In genomic region chr5:125378919-125379318, GRCm38 (mm10) we compare ENCODE assay signal across 15 mouse cellular contexts. TPM values are rescaled to one million over a fixed set of nuclear protein-coding genes. Genes with fewer than 3 reads are reported as not detected.
DNase-seq lines count a peak whose midpoint lies in the region; ATAC-seq and TF ChIP-seq lines count a peak whose summit lies in the region.
"Had no signal": no experiment of that assay in that cellular context is flagged by ENCODE, and none has a peak within 500 bp of the region (broad histone marks: within the 10 kb centered on the region; RNA-seq: fewer than 3 reads in every experiment).

No protein-coding gene starts in this region.

- no peak overlapping the region for H3K4me2 ChIP-seq in lung, embryonic 14.5 days
- H3K4me2 ChIP-seq: neural tube, embryonic 12.5 days; stomach, embryonic 15.5 days had no signal

- H3K4me1 ChIP-seq in kidney, adult 2 months (ENCODE audit: control insufficient read depth, insufficient read depth, low read length) = no peaks in the 10 kb centered on the region; the same call in 1 of the 2 replicates
- H3K4me1 ChIP-seq in lung, embryonic 14.5 days (ENCODE audit: insufficient read depth) = no peaks in the 10 kb centered on the region
- no peaks in the 10 kb centered on the region for H3K4me1 ChIP-seq in limb, embryonic 10.5 days
- H3K4me1 ChIP-seq: neural tube, embryonic 12.5 days; stomach, embryonic 15.5 days had no signal

- H3K27ac ChIP-seq in kidney, adult 2 months (ENCODE audit: insufficient read depth, low read depth, low read length) = no peak overlapping the region
- no peak overlapping the region for H3K27ac ChIP-seq in lung, embryonic 14.5 days (ENCODE audit: low read depth)
- no peak overlapping the region for H3K27ac ChIP-seq in limb, embryonic 10.5 days
- H3K27ac ChIP-seq: hindbrain, embryonic 10.5 days; neural tube, embryonic 12.5 days; stomach, embryonic 15.5 days had no signal

- H3K36me3 ChIP-seq in kidney, adult 2 months (ENCODE audit: control insufficient read depth, insufficient read depth, low read length) = peaks cover 2% of the 10 kb centered on the region; the same call in 1 of the 2 replicates
- peaks cover 5% of the 10 kb centered on the region for H3K36me3 ChIP-seq in lung, embryonic 14.5 days (ENCODE audit: insufficient read depth)
- H3K36me3 ChIP-seq in limb, embryonic 10.5 days = peaks cover 4% of the 10 kb centered on the region; the same call in 1 of the 2 replicates
- H3K36me3 ChIP-seq: neural tube, embryonic 12.5 days; stomach, embryonic 15.5 days had no signal

- WGBS in kidney, adult 2 months = 56% methylated on average over 5 of the region's 5 CpGs
- 79% methylated on average over 5 of the region's 5 CpGs for WGBS in lung, embryonic 14.5 days
- WGBS in limb, embryonic 10.5 days = 88% methylated on average over 5 of the region's 5 CpGs

- H3K27me3 ChIP-seq in kidney, adult 2 months (replicated peaks; ENCODE audit: control insufficient read depth, insufficient read depth, low read length) = no peaks in the 10 kb centered on the region
- H3K27me3 ChIP-seq in lung, embryonic 14.5 days (ENCODE audit: insufficient read depth, low read length) = no peaks in the 10 kb centered on the region
- no peaks in the 10 kb centered on the region for H3K27me3 ChIP-seq in limb, embryonic 10.5 days (ENCODE audit: low read depth, poor library complexity, severe bottlenecking)
- H3K27me3 ChIP-seq: neural tube, embryonic 12.5 days; stomach, embryonic 15.5 days had no signal

- DNase-seq in kidney, adult 2 months = no peak
- DNase-seq in kidney, adult 18-20 months = no peak
- peak; percentile 21 for DNase-seq in lung, embryonic 14.5 days
- no peak for DNase-seq in lung, postnatal 10 days
- peak; percentile 56 for DNase-seq in NIH3T3 (ENCODE audit: low read depth)
- DNase-seq in limb, embryonic 10.5 days (ENCODE audit: low spot score) = no peak
- DNase-seq in cerebellum, postnatal 10 days = no peak
- DNase-seq: cerebellum, postnatal 14 days; gastrocnemius, postnatal 25 days; layer of hippocampus, adult 9-11 months; spleen, adult 18-20 months had no signal

- TF ChIP-seq CTCF in kidney, adult 2 months (conservative IDR thresholded peaks at IDR 0.05; ENCODE audit: insufficient read depth, insufficient read length, low read depth, low read length) = peak; percentile 58
- TF ChIP-seq CTCF in lung, embryonic 14.5 days (IDR thresholded peaks at IDR 0.05; ENCODE audit: low read depth) = peak; percentile 33

- no peak overlapping the region for H3K4me3 ChIP-seq in kidney, adult 2 months (ENCODE audit: insufficient read depth, low read depth, low read length)
- no peak overlapping the region for H3K4me3 ChIP-seq in lung, embryonic 14.5 days (ENCODE audit: low read depth, low read length)
- no peak overlapping the region for H3K4me3 ChIP-seq in limb, embryonic 10.5 days
- H3K4me3 ChIP-seq: hindbrain, embryonic 10.5 days; neural tube, embryonic 12.5 days; stomach, embryonic 15.5 days had no signal

- ATAC-seq in lung, embryonic 14.5 days (ENCODE audit: insufficient read depth) = no peak
- ATAC-seq: activated CD4-positive, CD25-positive, alpha-beta regulatory T cell, adult 4 months had no signal

- no peak overlapping the region for H3K9ac ChIP-seq in lung, embryonic 14.5 days
- H3K9ac ChIP-seq: neural tube, embryonic 12.5 days; stomach, embryonic 15.5 days had no signal

- no peaks in the 10 kb centered on the region for H3K9me3 ChIP-seq in lung, embryonic 14.5 days (ENCODE audit: low read depth, low read length)
- no peaks in the 10 kb centered on the region for H3K9me3 ChIP-seq in limb, embryonic 10.5 days (replicated peaks)
- H3K9me3 ChIP-seq: hindbrain, embryonic 10.5 days; neural tube, embryonic 12.5 days; stomach, embryonic 15.5 days had no signal

- no peak for TF ChIP-seq POLR2A in kidney, adult 2 months (IDR thresholded peaks at IDR 0.05; ENCODE audit: low read depth, low read length)

RNA-seq across cellular contexts. Expression of gene Gm10382, which starts 10.2 kb away (rescaled TPM):
- polyA plus RNA-seq in kidney, adult 2 months (2012; rRNA removed) = 0.33 and 0.58 TPM in 2 replicates
- polyA plus RNA-seq in lung, embryonic 14.5 days (2014; fragmentation: Nextera tagmentation; extraction: Ambion mirVana) = 0.45 and 0.46 TPM in 2 replicates
- 0.44 and 0.54 TPM in 2 replicates for polyA plus RNA-seq in limb, embryonic 10.5 days (2016; fragmentation: Nextera tagmentation; extraction: Ambion mirVana)

RNA-seq across cellular contexts. Expression of gene Ubc, which starts 11.1 kb away (rescaled TPM):
- 1,123 and 1,352 TPM in 2 replicates for polyA plus RNA-seq in kidney, adult 2 months (2012; rRNA removed)
- 1,057 and 1,103 TPM in 2 replicates for polyA plus RNA-seq in lung, embryonic 14.5 days (2014; fragmentation: Nextera tagmentation; extraction: Ambion mirVana)
- polyA plus RNA-seq in limb, embryonic 10.5 days (2016; fragmentation: Nextera tagmentation; extraction: Ambion mirVana) = 856 and 992 TPM in 2 replicates

RNA-seq across cellular contexts. Expression of gene Scarb1, which starts 38.0 kb away (rescaled TPM):
- polyA plus RNA-seq in kidney, adult 2 months (2012; rRNA removed) = 35.5 and 42.8 TPM in 2 replicates
- polyA plus RNA-seq in lung, embryonic 14.5 days (2014; fragmentation: Nextera tagmentation; extraction: Ambion mirVana) = 51.4 and 58.0 TPM in 2 replicates
- polyA plus RNA-seq in limb, embryonic 10.5 days (2016; fragmentation: Nextera tagmentation; extraction: Ambion mirVana) = 43.5 and 45.2 TPM in 2 replicates

RNA-seq across cellular contexts. Expression of gene Dhx37, which starts 55.0 kb away (rescaled TPM):
- 10.8 and 16.4 TPM in 2 replicates for polyA plus RNA-seq in kidney, adult 2 months (2012; rRNA removed)
- polyA plus RNA-seq in lung, embryonic 14.5 days (2014; fragmentation: Nextera tagmentation; extraction: Ambion mirVana) = 11.9 and 13.3 TPM in 2 replicates
- 23.5 and 25.5 TPM in 2 replicates for polyA plus RNA-seq in limb, embryonic 10.5 days (2016; fragmentation: Nextera tagmentation; extraction: Ambion mirVana)

Comparison
In these comparisons a context has a peak if more than half of its experiments do, and no peak if none do; other contexts are left out.
1. DNase-seq: peak in lung, embryonic 14.5 days (single experiment) and NIH3T3 (single experiment); none in kidney, adult 2 months (single experiment), kidney, adult 18-20 months (single experiment), lung, postnatal 10 days (single experiment), limb, embryonic 10.5 days (single experiment) and cerebellum, postnatal 10 days (0 of 2).